Mouse (Mus musculus) kidney, adult 8-10 months (tissue): ENCODE data around the gene Rgmb.

Experiments used
- DNase-seq, 2 experiments: peaks; one replicate each; pipeline ENCODE4 v3.0.0; 2022

The Rgmb gene

DNA sequence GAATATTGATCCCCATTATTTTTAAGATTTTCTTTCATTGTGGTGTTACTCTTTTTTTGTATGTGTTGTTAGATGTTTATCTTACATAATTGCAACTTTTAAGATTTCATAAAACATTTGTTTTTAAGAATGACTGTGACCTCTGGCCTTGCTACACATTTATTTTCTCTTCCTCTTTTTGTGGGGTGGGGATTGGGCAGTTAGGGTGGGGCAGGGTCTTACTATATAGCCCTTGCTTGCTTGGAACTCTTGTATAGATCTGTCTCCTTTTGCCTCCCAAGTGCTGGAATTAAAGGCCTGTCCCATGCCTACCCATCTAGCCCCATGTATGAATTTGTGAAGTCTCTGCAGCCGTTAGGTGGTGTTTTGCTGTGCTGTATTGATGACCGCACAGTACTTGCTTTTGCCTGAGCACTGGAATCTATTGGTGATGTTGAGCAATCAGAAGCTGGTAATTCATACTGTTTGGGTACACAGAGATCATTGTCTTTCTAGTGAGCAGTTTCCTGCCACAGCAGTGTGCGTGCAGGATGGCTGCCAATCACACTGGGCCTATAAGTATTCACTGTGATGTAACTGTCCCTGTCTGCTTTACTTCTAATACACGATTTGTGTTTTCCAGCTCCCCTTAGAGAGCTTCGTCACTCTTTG lies 56.1 kb downstream of the Rgmb start:
- no peak for DNase-seq

DNA sequence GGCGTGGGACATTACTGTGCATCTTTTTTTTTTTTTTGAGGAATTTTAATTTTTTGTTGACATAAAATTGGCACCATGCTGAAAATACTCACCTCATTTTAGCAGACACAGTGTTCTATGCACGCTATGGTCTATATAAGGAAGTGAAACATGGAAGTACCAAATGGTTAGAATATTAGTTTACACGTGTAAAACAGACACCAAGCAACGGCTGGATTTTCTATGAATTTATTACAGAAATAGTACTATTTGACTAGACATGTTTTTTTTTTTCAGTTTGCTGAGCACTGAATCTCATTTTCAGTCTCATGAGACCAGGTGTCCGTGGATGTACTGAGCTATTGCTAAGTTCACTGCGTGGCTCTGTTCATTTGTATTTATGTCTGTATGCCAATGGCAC lies 56.9 kb downstream of the Rgmb start:
- no peak for DNase-seq

DNA sequence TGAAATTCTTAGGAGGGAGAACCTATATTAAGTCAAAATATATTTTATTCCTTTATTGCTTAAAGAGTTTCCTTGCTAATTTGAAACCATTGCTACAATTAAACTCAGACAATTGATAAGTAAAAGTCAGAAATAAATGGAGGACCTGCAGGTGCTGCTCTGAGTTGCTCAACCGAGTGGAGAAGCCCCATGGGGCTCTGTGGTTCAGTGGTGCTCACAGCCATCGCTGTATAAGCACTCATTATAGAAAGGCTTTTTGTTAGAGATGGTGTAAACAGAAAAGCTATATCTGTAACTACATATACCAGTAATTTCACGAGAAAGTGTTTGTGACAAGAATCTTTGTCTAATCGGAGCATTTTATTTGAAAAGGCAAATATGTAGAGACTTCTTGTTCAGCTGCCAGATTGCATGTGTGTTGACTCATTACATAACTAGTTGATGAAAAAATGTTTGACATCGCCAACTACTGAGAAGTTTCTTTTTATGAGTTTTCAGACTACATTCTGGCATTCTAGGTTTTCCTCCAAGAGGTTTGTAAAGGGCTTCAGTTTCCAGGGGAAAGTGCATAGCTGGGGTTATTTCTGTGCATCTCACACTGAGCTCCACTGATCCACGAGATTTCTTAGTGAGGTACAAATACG lies 61.6 kb downstream of the Rgmb start:
- DNase-seq = no peak

DNA sequence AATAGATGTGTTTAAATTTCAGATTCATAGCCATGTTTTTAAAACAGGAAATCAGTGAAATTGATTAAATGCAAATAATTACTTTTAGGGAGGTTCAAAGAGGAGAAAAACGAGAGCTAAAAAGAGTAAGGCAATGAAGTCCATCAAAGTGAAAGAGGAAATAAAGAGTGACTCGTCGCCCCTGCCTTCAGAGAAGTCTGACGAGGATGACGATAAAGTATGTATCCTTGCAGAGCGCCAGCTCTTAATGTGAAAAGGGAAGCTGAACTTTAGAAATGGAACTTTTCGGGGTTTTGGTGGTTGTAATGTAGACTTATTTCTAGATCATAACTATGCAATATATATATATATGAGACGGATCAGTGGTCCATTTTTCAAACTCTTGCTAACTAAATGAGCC lies 69.6 kb downstream of the Rgmb start:
- DNase-seq = no peak
